Mouse (Mus musculus): ENCODE measurements at regions not wholly inside any gene's neighbourhood (a gene's known extent, or its start where the extent isn't known, plus 50 kb on each side); places are given as distances from the start of the nearest gene placed in this dataset.

DNA sequence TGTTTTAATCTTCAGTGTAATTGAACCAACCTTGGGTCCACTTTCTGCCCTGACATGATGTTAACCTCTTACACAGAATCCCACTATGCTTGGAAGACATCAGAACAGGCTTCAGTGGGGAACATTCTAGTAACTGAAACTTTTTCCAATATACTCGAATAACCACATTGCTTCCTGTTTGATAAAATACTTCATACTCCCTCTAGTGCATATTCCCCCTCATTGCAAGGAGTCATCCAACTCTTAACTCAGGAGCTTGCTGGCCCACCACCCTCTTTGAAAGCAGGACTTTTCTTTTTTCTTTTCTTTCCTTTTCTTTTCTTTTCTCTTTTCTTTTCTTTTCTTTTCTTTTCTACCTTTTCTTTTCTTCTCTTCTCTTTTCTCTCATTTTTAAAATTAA lies 123.6 kb upstream of the Sptlc3 start:
- TF ChIP-seq POLR2A (IDR thresholded peaks at IDR 0.05; ENCODE audit: insufficient read depth, low read depth, low read length): no peak
- no peak for TF ChIP-seq CTCF (IDR thresholded peaks at IDR 0.05; ENCODE audit: insufficient read depth, low read depth, low read length)
